Mouse (Mus musculus): ENCODE data around the gene Rfx8.

DNA sequence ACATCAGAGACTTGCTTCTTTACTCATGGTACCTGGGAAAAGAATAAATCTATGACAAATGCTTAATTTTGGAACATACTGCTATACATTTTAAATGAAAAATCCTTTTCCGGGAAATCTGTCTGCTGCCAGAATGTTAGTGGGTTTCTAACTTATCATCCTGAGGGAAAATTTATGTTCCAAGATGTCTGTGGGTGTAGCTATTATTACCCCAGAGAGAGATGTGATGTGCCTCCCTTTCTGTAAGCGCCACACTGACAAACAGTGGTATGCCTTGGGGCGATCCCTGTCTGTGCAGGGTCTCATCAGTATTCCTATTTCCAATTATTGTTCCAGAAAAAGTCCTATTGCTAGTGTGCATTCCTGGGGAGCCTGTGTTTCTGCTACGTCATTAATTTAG, 57.7 kb downstream of the Rfx8 start:
- TF ChIP-seq CTCF (IDR thresholded peaks at IDR 0.05; ENCODE audit: insufficient read depth, low read length), result no peak
- no peak for TF ChIP-seq POLR2A (IDR thresholded peaks at IDR 0.05; ENCODE audit: borderline replicate concordance, extremely low read depth, low read depth, low read length)
